Mouse (Mus musculus): Measurements from ENCODE around the gene Gm3047. TPM values are rescaled to one million over a fixed set of nuclear protein-coding genes. Genes with fewer than 3 reads are reported as not detected.
"Not testable (repeated sequence)": the region's sequence is repeated elsewhere in the genome, so short reads cannot be mapped to it uniquely, and the experiment has no call there.

Gene Gm3047
- not detected for total RNA-seq (2021)

- intact Hi-C loops (cut with DNase I): not testable (repeated sequence)
Measured at GRCm38 (mm10) chr14:4555105-4555504, at the start of gene Gm3047. Gm3047 (plus strand) TSS chr14:4555405.

More at GRCm38 (mm10) chr14:4555105-4555504, at the start of gene Gm3047:
- DNase-seq (ENCODE audit: low spot score in 2 of 2): not testable (repeated sequence)

Other genes starting within 250 kb of the Gm3047 start
- not detected for gene Gm3149, start 238.1 kb upstream of the Gm3047 start, total RNA-seq (2021)
- under 1 TPM; 0.54 to 0.75 TPM for gene 2610042L04Rik, start 220.6 kb upstream of the Gm3047 start, total RNA-seq (2021)
- gene Gm3159, start 157.9 kb upstream of the Gm3047 start, total RNA-seq (2021): not detected
- gene Gm3164, start 140.0 kb upstream of the Gm3047 start, total RNA-seq (2021): not detected
- not detected for gene Gm3173, start 124.4 kb upstream of the Gm3047 start, total RNA-seq (2021)
- not detected for gene Gm3182, start 73.7 kb upstream of the Gm3047 start, total RNA-seq (2021)
- gene Gm8159, start 76.9 kb downstream of the Gm3047 start, total RNA-seq (2021): under 1 TPM; 0.30 to 0.75 TPM
- gene Gm3239, start 108.8 kb downstream of the Gm3047 start, total RNA-seq (2021): under 1 TPM in 1 of 2 experiments, not detected in 1; 0.57 TPM
- not detected for gene Gm7876, start 153.8 kb downstream of the Gm3047 start, total RNA-seq (2021)
- under 1 TPM in 1 of 2 experiments, not detected in 1; 0.25 TPM for gene Gm3252, start 171.4 kb downstream of the Gm3047 start, total RNA-seq (2021)
- gene Gm9602, start 220.9 kb downstream of the Gm3047 start, total RNA-seq (2021): not detected